Mouse (Mus musculus) spleen, adult 12 weeks (tissue): ENCODE measurements around the gene Slc39a13.
A peak's percentile ranks its signal among the peaks of the same experiment; 100 is the strongest.
"Not testable (repeated sequence)": the region's sequence is repeated elsewhere in the genome, so short reads cannot be mapped to it uniquely, and the experiment has no call there.

Experiments
- DNase-seq: peaks from one replicate; pipeline ENCODE4 v3.0.0; 2022; ENCODE audit warnings: low spot score

The Slc39a13 gene

DNA sequence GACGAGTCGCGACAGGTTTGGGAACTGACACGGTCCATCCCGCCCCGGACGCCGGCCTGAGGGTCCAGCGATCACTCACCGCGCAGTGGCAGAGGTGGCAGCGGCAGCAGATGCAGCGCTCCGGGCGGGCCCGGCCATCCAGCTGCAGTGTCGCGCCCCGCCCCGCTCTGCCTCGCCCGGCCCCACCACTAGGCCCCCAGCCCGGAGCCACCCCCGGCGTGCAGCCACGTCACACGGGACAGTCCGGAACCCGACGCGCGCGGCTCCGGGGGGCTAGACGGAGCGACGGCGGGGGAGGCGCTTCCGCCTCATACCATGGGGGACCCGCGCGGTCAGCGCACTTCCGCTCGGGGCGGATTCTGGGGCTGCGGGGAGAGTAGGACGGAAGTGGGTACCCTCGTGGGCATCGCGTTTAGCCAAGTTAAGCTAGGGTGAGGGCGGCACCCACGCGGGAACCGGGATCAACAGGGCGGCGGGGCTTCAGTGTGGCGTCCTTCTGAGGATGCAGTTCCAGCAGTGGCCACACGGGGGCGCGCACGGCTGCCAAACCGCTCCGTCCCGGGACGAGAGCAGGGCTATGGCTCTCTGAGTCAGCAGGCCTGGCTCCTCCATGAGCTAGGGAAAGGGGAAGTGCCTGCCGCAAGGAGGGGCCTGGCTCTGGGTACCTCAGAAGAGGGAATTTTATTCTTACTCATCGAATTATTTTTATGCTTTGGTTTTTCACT is at the start of gene Slc39a13:
Gene Slc39a13, minus strand, starts transcription at position 342 of the 725 bp plus-strand sequence.
- peak; percentile 93 for DNase-seq

DNA sequence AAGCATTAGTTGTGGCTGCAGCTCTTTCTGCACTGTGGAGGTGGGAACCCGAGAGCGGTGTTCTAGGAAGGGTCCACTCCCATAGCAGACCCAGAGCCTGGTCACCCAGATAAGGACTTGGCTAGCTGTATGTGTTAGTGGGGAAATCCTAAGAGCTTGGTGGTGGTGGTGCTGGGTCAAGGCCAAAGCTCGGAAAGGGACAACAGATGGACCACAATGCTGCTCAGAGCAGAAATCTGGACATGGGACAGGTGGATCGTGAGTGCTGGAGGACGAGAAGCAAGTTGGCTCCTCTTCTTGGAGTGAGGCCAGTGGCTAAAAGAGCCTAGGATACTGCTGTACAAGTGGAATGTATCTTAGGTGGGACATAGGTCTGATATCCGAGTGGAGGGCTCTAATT is 49.3 kb upstream of the Slc39a13 start:
- no peak for DNase-seq

DNA sequence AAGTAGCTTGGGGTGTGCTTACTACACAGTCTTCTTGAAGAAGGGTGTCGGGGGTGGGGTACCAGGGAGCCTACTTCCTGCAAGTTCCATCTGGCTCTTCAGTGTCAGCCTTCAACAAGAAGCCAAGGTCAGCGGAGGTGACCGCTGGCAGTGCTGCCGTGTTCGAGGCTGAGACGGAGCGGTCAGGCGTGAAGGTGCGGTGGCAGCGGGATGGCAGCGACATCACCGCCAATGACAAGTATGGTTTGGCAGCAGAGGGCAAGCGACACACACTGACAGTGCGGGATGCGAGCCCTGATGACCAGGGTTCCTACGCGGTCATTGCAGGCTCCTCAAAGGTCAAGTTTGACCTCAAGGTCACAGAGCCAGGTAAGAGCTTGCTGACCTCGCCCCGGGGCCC is 48.8 kb upstream of the Slc39a13 start:
- no peak for DNase-seq

DNA sequence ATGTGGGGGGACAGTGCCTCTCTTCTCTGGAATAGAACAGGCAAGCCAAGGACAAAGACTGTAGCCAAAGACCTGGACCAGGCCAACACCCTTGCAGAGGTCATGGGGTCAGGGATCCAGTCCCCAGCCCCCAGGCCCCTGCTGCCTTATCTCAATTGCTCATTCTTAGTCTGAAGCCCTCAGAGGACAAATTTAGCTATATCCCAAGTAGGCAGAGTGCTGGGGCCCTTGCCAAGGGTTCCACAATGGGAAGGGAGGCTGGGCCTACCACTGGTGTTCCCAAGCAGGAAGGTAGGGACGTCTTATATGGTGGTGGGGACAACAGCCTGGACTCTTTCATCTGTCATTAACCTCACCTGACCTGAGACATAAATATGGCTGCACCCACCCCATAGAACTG is 48.4 kb upstream of the Slc39a13 start:
- no peak for DNase-seq

DNA sequence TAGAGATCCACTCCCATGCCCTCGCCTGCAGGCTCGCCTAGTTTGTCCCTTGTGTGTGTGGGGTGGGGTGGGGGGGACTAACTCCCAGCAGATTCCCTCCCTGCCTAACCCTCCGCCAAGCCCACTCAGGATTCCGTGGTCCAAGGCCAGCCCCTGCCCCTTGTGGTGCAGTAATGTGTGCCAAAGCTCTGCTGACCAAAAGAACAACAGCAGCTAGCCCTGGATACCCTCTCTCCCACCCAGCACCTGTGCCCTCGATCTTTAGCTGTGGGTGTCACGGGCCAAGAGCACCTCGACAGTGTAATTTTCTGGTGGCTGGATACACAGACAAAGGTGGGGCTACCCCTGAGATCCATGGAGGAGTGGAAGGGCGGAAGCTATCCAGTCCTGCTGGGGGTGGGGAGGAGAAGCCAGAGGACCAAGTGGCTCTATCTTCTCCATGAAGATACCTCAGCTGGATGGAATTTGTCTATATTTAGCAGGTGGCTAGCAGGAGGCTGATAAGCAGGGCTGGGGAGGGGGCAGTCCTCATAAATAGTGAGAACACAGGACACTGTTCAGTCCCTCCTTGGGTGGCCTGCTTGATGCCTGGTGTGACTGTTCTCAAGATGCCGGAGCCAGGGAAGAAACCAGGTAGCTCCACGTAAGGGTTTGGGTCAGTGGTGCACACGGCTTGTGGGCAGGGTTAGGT is 47.5 kb upstream of the Slc39a13 start, which contains the start of gene Mybpc3:
Gene Mybpc3, plus strand, starts transcription at position 560 of the 691 bp plus-strand sequence.
- no peak for DNase-seq

DNA sequence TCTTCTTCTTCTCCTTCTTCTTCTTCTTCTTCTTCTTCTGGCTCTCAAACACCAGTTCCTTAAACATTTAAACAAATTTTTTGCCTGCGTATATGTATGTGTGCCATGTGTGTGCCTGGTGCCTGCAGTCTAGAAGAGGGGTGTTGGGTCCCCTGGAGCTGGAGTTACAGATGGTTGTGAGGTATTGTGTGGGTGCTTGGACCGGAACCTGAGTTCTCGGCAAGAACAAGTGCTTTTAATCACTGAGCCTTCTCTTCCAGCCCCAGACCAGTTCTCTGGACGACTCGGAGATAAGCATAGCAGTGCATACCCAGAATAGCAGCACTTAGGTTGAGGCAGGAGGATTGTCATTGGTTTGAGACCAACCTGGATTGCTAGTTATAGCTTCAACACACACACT is 46.6 kb upstream of the Slc39a13 start:
- DNase-seq: no peak

DNA sequence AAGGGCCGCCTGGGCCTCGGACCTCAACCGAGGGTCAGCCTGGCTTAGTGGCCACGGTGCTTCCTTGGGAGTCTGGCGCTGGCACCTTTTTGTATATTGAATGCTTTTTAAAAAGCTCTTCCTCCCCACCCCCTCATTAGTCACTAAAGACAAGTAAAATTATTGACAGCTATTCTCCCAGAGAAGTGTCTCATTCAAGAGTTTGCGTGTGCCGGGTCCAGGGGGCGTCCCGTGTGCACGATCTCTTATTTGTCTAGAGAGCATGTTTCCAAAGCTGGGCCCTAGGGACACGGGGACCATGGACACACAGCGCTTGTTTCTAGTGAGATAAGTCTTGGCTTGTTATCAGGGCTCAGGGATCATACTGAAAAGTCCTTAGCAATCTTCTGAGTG is 45.4 kb upstream of the Slc39a13 start:
- DNase-seq: no peak

DNA sequence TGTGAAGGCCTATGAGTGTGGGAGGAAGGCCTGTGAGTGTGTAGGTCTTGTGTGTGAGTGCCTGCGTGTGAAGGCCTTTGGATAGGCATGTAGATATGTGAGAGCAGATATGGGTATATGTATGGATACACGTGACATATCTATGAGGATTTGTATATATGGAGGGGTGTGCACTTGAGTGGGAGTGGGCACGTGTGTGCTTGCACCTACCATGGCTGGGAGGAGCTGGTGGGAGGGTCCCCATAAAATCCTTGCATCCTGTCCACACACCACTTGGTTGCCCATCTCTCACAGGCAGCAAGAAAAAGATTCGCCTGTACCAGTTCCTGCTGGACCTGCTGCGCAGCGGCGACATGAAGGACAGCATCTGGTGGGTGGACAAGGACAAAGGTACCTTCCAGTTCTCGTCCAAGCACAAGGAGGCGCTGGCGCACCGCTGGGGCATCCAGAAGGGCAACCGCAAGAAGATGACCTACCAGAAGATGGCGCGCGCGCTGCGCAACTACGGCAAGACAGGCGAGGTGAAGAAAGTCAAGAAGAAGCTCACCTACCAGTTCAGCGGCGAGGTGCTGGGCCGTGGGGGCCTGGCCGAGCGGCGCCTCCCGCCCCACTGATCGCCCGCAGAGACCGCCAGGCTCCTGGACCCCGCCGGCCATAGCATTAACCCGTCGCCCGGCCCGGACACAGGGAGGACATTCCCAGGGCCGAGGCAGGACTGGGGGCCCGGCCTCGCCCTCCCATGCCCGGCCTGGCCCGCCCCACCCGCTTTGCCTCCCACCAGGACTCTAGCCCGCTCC is 44.8 kb upstream of the Slc39a13 start:
- DNase-seq: peak; percentile 30

DNA sequence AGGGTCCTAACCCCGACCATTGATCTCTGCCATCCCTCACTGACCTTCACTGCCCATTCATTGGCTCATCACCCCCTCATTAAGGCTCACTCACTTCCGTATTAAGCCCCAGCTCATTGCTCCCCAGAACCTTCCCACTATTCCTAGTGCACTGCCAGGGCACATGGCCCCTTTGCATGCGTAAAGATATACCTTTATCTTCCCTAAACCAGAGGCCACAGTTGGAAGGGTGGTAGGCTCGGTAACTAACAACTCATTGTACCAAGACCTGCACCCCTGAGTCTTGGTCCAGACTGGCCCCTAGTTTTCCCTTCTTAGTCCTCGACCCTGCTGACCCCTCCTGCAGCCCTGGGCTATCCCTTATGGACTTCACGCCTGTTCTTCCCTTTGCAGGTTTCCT is 43.6 kb upstream of the Slc39a13 start:
- no peak for DNase-seq

DNA sequence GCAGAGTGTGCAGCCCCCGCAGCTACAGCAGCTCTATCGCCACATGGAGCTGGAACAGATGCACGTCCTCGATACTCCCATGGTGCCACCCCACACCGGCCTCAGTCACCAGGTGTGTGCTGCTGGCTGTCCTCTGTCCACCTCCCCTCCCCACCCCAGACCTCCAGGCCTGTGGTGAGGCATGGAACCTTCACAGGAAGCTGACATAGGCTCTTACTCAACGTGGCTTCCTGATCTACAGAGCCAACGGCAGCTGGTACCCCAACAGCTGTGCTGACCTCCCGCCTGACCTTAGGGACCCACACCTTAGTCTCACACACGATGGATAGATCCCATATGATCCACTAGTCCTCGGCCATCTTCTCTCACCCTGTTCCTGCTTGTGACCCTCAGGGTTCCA is 43.1 kb upstream of the Slc39a13 start:
- no peak for DNase-seq

DNA sequence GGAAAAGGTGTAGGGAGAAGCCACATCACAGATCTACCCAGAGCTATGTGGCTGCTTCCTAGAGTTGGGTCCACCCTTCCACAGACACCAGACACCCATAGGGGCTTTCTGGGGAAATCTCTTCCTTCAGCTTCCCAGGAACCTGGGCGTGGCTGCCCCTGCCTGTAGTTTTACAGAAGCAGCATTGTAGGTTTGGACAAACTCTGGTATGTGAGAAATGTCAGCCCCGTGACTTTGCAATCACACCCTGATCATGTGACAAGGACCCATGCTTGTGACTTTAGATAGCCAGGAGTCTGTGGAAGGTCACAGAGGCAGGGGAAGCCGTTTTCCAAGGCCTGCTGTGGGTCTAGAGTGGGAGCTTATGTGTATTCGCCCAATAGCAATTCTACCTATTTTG is 42.3 kb upstream of the Slc39a13 start:
- DNase-seq: no peak

DNA sequence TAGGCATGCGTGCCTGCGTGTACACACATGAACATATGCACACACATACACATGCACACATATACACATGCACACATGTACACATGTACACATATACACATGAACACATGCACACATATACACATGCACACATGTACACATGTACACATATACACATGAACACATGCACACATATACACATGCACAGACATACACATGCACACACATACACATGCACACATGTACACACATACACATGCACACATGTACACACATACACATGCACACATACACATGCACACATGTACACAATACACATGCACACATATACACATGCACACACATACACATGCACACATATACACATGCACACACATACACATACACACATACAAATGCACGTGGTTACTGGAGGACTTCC is 41.6 kb upstream of the Slc39a13 start:
- not testable (repeated sequence) for DNase-seq

DNA sequence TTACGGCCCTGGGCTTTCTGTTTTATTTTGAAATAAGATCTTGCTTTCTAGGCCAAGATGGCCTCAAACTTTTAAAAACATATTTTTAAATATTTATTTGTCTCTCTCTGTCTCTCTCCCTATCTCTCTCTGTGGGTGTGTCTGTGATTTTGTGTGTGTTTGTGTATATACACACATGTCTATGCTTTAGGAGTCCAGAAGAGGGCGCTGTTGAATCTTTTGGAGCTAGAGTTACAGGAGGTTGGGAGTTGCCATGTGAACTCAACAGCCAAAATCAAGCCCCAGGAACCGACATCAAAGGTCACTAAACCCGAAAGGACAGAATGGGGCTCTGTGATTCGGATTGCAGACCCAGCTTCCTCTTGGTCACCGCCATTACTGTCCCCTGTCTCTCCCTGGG is 40.2 kb upstream of the Slc39a13 start:
- no peak for DNase-seq

DNA sequence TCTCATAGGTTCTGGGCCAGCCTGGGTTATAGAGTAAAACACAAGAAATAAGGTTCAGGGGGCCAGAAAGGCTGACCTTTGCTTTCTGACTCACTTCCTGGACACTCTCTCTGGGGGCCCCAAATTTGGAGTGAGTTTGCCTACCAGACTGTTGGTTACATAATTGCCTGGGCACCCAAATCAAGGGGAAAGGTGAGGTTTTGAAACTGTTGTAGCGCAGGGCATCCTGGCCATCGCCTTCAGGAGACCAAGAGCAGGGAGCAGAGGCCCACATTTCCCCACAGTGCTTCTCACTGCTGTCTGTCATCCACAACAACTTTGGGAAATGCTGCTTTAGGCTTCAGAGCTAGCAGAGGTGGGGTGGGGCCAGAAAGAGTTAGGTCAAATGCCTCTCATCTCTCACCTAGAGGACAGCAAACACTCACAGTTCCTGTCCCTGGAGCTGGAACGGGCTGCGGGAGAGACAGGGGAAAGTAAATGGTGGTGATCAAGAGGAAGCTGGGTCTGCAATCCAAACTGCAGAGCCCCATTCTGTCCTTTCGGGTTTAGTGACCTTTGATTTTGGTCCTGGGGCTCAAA is 39.7 kb upstream of the Slc39a13 start:
- no peak for DNase-seq

DNA sequence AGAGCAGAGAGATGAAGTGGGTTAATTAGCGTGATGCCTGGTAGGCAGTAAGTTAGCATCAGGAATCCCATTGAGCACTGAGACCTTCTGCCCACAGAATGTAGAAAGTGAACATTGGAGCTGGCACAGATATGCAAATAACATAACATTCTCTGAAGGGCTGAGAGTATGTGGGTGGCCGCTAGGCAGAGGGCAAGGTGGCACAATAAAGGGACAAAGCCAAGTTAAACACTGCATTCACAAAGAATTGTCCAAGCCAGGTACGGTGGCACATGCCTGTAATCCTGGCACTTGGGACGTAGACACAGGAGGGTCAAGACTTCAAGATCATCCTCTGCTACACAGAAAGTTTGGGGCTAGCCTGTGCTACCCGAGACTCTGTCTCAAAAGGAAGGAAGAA is 39.0 kb upstream of the Slc39a13 start:
- no peak for DNase-seq

DNA sequence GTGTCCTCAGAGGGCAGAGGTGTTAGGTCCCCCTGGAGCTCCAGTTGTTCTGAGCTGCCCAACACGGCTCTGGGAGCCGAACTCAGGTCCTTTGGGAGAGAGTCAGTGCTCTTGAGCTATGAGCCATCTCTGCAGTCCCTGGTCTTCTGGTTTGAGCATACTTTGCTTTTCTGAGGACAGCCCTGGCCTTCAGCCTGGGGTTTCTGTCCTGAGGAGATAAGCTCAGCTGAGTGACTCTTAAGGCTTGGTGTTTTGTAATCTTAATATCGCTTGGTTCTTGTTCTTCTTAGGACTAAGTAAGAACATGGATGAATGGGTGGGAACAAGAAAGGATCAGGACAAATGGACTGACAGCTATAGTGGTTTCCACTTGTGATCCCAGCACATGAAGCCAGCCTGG is 37.9 kb upstream of the Slc39a13 start:
- DNase-seq: no peak

DNA sequence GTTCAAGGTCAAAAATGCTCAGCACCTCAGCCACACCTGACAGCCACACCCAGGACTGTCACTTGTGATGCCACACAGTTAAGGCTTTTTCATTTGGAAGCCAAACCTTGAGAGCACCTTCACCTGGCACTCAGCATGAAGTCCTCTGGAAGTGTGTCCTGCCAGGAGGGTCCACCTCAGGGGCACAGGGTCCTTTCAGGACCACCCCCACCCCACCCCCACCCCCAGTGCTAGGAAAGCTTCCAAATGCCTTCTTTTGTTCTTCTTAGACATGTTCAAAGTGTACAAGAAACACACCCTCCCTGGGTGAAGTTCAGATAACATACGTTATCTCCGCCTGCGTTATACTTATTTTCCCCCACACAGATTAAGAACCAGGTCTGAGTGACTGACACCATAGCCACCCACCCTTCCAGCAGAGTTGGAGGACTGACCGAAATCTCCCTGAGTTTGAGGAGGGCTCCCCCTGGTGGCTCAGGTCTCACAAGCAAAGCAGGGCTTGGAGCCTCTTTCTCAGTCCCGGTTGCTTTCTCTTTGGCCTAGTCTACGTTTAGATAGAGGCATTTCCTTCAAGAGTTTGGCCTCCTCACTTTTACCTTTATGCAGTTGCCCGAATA is 31.0 kb upstream of the Slc39a13 start:
- DNase-seq: peak; percentile 74

DNA sequence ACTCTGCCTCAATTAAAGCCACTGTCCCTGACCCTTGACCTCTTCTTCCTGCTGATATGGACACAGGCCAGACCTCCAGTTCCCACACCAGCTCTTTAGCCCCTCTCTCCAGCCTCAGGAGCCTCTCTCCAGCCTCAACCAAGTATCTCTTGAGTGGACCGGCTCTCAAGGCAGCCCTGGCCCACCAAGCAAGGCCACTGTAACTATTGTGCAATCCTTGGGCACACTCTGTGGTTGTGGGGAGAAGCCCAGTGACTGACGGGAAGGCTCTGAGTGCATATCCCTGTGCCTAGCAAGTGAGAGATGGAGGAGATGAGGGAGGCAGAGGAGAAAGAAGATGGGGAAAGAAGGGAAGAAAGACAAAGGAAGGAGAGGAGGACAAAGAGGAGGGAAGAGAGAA is 27.9 kb upstream of the Slc39a13 start:
- DNase-seq: no peak

DNA sequence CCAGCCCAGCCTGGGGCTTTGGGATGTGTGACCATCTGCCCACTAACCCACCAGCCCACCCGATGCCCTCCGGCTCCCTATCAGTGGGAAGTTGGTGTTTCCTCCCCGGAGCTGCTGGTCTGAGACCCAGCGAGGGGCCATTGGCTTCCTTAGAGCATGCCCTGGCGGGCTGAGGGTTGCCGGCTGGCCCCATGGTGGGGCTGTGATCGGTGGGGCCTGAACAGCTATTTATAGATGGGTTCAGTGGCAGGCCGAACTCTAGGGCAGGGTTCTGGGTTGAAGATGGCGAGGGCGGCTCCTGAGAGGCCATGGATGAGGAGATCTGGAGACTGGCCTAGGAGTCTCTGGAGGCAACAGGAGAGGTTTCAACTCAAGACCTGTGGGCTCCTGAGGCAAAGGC is 26.8 kb upstream of the Slc39a13 start:
- no peak for DNase-seq

DNA sequence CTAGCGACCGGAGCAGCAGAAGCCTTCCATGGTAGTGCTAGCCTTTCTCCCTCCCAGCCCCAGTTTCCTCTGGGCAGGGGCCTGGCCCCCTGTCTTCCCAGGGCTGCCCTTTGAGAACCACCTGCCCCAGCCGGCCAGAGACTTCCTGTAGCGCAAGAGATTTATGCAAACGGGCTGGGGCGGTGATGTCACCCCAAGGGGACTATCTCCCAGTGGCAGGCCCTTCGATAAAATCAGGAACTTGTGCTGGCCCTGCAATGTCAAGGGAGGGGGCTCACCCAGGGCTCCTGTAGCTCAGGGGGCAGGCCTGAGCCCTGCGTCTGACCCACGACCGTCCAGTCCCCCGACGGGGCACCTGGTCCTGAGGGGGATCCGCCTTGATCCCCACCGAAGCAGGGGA is 26.3 kb upstream of the Slc39a13 start:
- peak; percentile 42 for DNase-seq

DNA sequence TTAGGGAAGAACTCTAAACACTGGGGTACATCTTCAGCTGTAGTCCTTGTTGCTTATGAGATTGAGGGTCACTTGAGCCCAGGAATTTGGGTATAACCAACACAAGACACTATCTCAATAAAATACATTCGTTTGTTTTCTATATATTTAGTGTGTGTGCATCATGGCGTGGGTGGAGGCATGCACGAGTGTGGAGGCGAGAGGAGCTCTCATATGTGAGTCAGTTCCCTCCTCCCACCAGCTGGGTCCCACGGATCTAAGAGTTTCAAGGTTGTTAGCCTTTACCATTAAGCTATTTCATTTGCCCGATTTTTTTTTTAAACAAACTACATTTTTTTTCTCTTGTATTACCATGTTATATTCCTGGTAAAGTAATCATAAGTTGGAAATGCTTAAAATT is 20.6 kb upstream of the Slc39a13 start:
- no peak for DNase-seq

DNA sequence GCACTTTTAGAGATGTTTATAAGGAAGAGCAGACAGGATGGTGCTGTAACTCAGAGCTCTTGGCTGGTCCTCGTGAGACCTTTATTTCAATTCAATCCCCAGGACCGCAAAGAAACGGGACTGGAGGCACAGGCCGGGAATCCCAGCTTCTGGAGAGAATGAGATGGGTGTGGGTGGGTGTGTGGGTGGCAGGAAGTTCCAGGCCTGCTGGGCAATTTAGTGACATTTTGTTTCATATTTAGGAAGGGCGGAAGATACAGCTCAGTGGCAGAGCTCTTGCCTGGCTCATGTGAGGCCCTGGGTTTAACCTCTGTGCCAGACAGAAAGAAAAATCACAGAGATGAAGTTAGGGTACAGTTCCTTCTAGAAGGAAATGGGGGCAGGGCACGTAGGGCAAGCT is 20.0 kb upstream of the Slc39a13 start:
- no peak for DNase-seq
